Mouse (Mus musculus): ENCODE data around the gene Zdhhc16.

GRCm38 (mm10) chr19:41915294-41915693 is 18.0 kb upstream of the Zdhhc16 start:
- TF ChIP-seq ZKSCAN1 (IDR thresholded peaks at IDR 0.05; ENCODE audit: borderline replicate concordance, low read depth, low read length) (no peak), ELF1 (IDR thresholded peaks at IDR 0.05; ENCODE audit: low read depth, low read length) (no peak), BHLHE40 (IDR thresholded peaks at IDR 0.05; ENCODE audit: low read depth, low read length) (no peak)
